Mouse (Mus musculus): ENCODE data around the gene Herpud1. TPM values are rescaled to one million over a fixed set of nuclear protein-coding genes. Genes with fewer than 3 reads are reported as not detected.

Herpud1 gene
- total RNA-seq, 1 experiment from 2014 or later = 98.9 TPM

Other genes starting within 250 kb of the Herpud1 start
- gene Mt4, start 249.2 kb upstream of the Herpud1 start, total RNA-seq (2021) = not detected in 2 replicates
- 6.4 and 8.0 TPM in 2 replicates for gene Mt3, start 233.8 kb upstream of the Herpud1 start, total RNA-seq (2021)
- gene Mt2, start 213.8 kb upstream of the Herpud1 start, total RNA-seq (2021) = 81.5 and 159 TPM in 2 replicates
- gene Mt1, start 207.4 kb upstream of the Herpud1 start, total RNA-seq (2021) = 182 and 239 TPM in 2 replicates
- gene Nup93, start 171.9 kb upstream of the Herpud1 start, total RNA-seq (2021) = 16.1 and 21.9 TPM in 2 replicates
- 0.09 and 0.29 TPM in 2 replicates for gene Slc12a3, start 57.2 kb upstream of the Herpud1 start, total RNA-seq (2021)
- gene Nlrc5, start 47.9 kb downstream of the Herpud1 start, total RNA-seq (2021) = 2.9 and 3.8 TPM in 2 replicates
- gene Cpne2, start 146.6 kb downstream of the Herpud1 start, total RNA-seq (2021) = 19.4 and 23.2 TPM in 2 replicates
- gene Rspry1, start 215.5 kb downstream of the Herpud1 start, total RNA-seq (2021) = 22.6 and 23.0 TPM in 2 replicates
- gene Fam192a, start 215.6 kb downstream of the Herpud1 start, total RNA-seq (2021) = 39.8 and 49.6 TPM in 2 replicates

All from adrenal gland, postnatal 25 days (tissue).